Mouse (Mus musculus) brain, adult 10 weeks (tissue): ENCODE measurements around the gene Mtrr. TPM values are rescaled to one million over a fixed set of nuclear protein-coding genes. Genes with fewer than 3 reads are reported as not detected.

ENCODE experiments used
- polyA plus RNA-seq: library from polyadenylated mRNA; stranded (reverse); fragments of 350-450 nt; fragmentation: Illumina TruSeq; extraction: RNeasy Lipid Tissue Mini Kit (QIAGEN cat#74804); gene quantifications from one replicate; pipeline ENCODE4 v1.2.3, GENCODE M21; 2015; ENCODE audit warnings: low read depth, low replicate concordance

Gene Mtrr
- polyA plus RNA-seq, result 11.1 TPM

GRCm38 (mm10) chr13:68581747-68582516 is at the start of gene Mtrr, which contains the start of gene Fastkd3:
Mtrr (minus strand) TSS chr13:68582149.
Fastkd3 (plus strand) TSS chr13:68582234.

DNA sequence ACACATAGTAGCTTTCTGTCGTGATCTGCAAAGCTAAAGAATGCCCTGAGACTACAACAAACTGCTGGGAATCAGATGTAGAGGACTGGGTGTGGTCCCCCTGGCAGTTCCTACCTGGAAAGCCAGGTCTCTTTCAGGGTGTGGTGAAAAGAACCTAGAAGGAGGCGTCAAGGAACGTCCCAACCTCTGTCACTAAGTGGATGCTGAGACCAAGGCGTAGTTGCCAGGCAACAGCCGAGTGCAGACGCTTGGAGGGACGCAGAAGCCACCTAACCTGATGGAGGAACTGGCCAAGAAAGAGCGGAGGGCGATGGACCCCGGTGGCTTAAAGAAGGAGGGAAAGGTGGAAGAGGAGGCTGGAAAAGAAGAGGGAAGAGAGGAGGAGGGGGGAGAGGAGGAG is 15.2 kb upstream of the Mtrr start, which contains the start of gene 1700001L19Rik:
Gene 1700001L19Rik (plus strand): TSS at position 223 of the 400 bp plus-strand sequence.

Other genes with a start within 250 kb of the Mtrr start
- 16.8 TPM for gene Fastkd3, start 85 bp upstream of the Mtrr start, polyA plus RNA-seq
- 29.1 TPM for gene 1700001L19Rik, start 15.3 kb upstream of the Mtrr start, polyA plus RNA-seq